Mouse (Mus musculus) kidney, embryonic 16.5 days (tissue): ENCODE results near the gene Slc1a6. TPM values are rescaled to one million over a fixed set of nuclear protein-coding genes. Genes with fewer than 3 reads are reported as not detected.

Source experiments
- ATAC-seq: fragments of 200-750 bp; cut with Nextera tagmentation; 2 replicates; pipeline ENCODE4 v1.8.0; 2017; ENCODE audit warnings: moderate TSS enrichment; ENCODE audit not compliant: low FRiP score, low TSS enrichment
- H3K27ac ChIP-seq: fragments of 300-500 bp; sonication (generic); 2 replicates; pipeline ENCODE4 v1.5.1; 2014; ENCODE audit warnings: low read length
- H3K27me3 ChIP-seq: fragments of 300-500 bp; sonication (generic); 2 replicates; pipeline ENCODE4 v1.6.1; 2014; ENCODE audit warnings: low read length, control low read depth, mixed read lengths; ENCODE audit not compliant: insufficient read depth
- H3K36me3 ChIP-seq: fragments of 300-500 bp; sonication (generic); 2 replicates; pipeline ENCODE4 v1.6.1; 2014; ENCODE audit warnings: low read length, control low read depth, mixed read lengths; ENCODE audit not compliant: insufficient read depth
- H3K4me1 ChIP-seq: fragments of 300-500 bp; sonication (generic); 2 replicates; pipeline ENCODE4 v1.6.1; 2014; ENCODE audit warnings: low read length, control low read depth, mixed read lengths; ENCODE audit not compliant: insufficient read depth
- H3K4me2 ChIP-seq: fragments of 300-500 bp; sonication (generic); replicated peaks from 2 replicates; pipeline ENCODE4 v1.6.1; 2014; ENCODE audit warnings: low read depth, low read length
- H3K4me3 ChIP-seq: fragments of 300-500 bp; sonication (generic); 2 replicates; pipeline ENCODE4 v1.5.1; 2014; ENCODE audit warnings: mild to moderate bottlenecking, low read length
- H3K9ac ChIP-seq: fragments of 300-500 bp; sonication (generic); replicated peaks from 2 replicates; pipeline ENCODE4 v1.6.1; 2014; ENCODE audit warnings: low read length
- H3K9me3 ChIP-seq: fragments of 300-500 bp; sonication (generic); 2 replicates; pipeline ENCODE4 v1.6.1; 2016; ENCODE audit warnings: low read length, control low read depth
- WGBS: fragments of 180-500 bp; shearing (Covaris S2); extraction: QIAGEN DNeasy Blood & Tissue Kit; methylation state at CpG from one replicate; pipeline ENCODE4 v1.1.7; 2014; 5-methylcytosine and 5-hydroxymethylcytosine counted together
- polyA plus RNA-seq: library from polyadenylated mRNA; unstranded; fragments of >200 nt; fragmentation: Nextera tagmentation; extraction: Ambion mirVana; gene quantifications from 2 replicates; pipeline ENCODE4 v1.2.1, GENCODE M21; 2015

Gene Slc1a6
- 0.67 and 0.69 TPM in 2 replicates for polyA plus RNA-seq

GRCm38 (mm10) chr10:78779981-78780651 lies at the start of gene Slc1a6:
Gene Slc1a6 (plus strand): TSS chr10:78780496.
- Histone ChIP-seq H3K27me3 (0 out of 2 replicates have a peak, but pooled peaks cover 5% of the 10 kb centered on the region), H3K4me3 (peak within 1 kb of the TSS; percentile 61), H3K4me2 (peak within 1 kb of the TSS; percentile 100), H3K27ac (no peak within 1 kb of the TSS), H3K9me3 (no peaks in the 10 kb centered on the region), H3K9ac (peak within 1 kb of the TSS; percentile 72), H3K36me3 (no peaks in the 10 kb centered on the region), H3K4me1 (0 out of 2 replicates have a peak, but pooled peaks cover 4% of the 10 kb centered on the region)
- ATAC-seq = peak; percentile 74
- WGBS = under 1% methylated on average over 32 of the region's 54 CpGs

- Histone ChIP-seq H3K36me3 (no peaks in the 10 kb centered on the region), H3K4me1 (no peaks in the 10 kb centered on the region), H3K9ac (no peak overlapping the region), H3K27ac (no peak overlapping the region), H3K9me3 (no peaks in the 10 kb centered on the region), H3K4me3 (no peak overlapping the region), H3K4me2 (no peak overlapping the region), H3K27me3 (no peaks in the 10 kb centered on the region)
- ATAC-seq = no peak
- 75% methylated on average over 4 of the region's 4 CpGs for WGBS
Measured at GRCm38 (mm10) chr10:78739821-78740220, 40.5 kb upstream of the Slc1a6 start.

GRCm38 (mm10) chr10:78743721-78744120 lies 36.6 kb upstream of the Slc1a6 start:
- Histone ChIP-seq H3K9me3 (no peaks in the 10 kb centered on the region), H3K36me3 (no peaks in the 10 kb centered on the region), H3K27ac (no peak overlapping the region), H3K4me2 (no peak overlapping the region), H3K4me1 (peaks cover 5% of the 10 kb centered on the region; the same call in 1 of the 2 replicates), H3K4me3 (no peak overlapping the region), H3K27me3 (no peaks in the 10 kb centered on the region), H3K9ac (no peak overlapping the region)
- ATAC-seq = no peak

- peak; percentile 68 for ATAC-seq
- Histone ChIP-seq H3K4me2 (no peak overlapping the region), H3K4me3 (no peak overlapping the region), H3K4me1 (peaks cover 5% of the 10 kb centered on the region; the same call in 1 of the 2 replicates), H3K27me3 (no peaks in the 10 kb centered on the region), H3K36me3 (no peaks in the 10 kb centered on the region), H3K9ac (no peak overlapping the region), H3K27ac (no peak overlapping the region), H3K9me3 (no peaks in the 10 kb centered on the region)
- 56% methylated on average over 4 of the region's 4 CpGs for WGBS
Measured at GRCm38 (mm10) chr10:78745453-78746232, 34.7 kb upstream of the Slc1a6 start.

GRCm38 (mm10) chr10:78747035-78747721 lies 33.1 kb upstream of the Slc1a6 start:
- no peaks in the 10 kb centered on the region for H3K36me3 ChIP-seq
- H3K4me1 ChIP-seq = peaks cover 10% of the 10 kb centered on the region; the same call in 1 of the 2 replicates
- peak overlapping the region; percentile 39 for H3K4me3 ChIP-seq
- 2% methylated on average over 27 of the region's 27 CpGs for WGBS
- no peaks in the 10 kb centered on the region for H3K9me3 ChIP-seq
- peak overlapping the region; percentile 62 for H3K4me2 ChIP-seq
- H3K9ac ChIP-seq = peak overlapping the region; percentile 28
- peak; percentile 72 for ATAC-seq
- H3K27me3 ChIP-seq = peaks cover 6% of the 10 kb centered on the region; the same call in 1 of the 2 replicates
- H3K27ac ChIP-seq = no peak overlapping the region

GRCm38 (mm10) chr10:78748161-78748560 lies 32.1 kb upstream of the Slc1a6 start:
- 81% methylated on average over 13 of the region's 13 CpGs for WGBS
- Histone ChIP-seq H3K9me3 (no peaks in the 10 kb centered on the region), H3K4me3 (no peak overlapping the region), H3K4me1 (peaks cover 13% of the 10 kb centered on the region; the same call in 1 of the 2 replicates), H3K27ac (no peak overlapping the region), H3K4me2 (no peak overlapping the region), H3K36me3 (no peaks in the 10 kb centered on the region), H3K9ac (no peak overlapping the region), H3K27me3 (peaks cover 6% of the 10 kb centered on the region; the same call in 1 of the 2 replicates)
- ATAC-seq = no peak

- 94% methylated on average over 6 of the region's 6 CpGs for WGBS
- Histone ChIP-seq H3K27ac (no peak overlapping the region), H3K27me3 (peaks cover 6% of the 10 kb centered on the region; the same call in 1 of the 2 replicates), H3K4me3 (no peak overlapping the region), H3K4me2 (no peak overlapping the region), H3K4me1 (peaks cover 13% of the 10 kb centered on the region; the same call in 1 of the 2 replicates), H3K9ac (no peak overlapping the region), H3K9me3 (no peaks in the 10 kb centered on the region), H3K36me3 (no peaks in the 10 kb centered on the region)
- no peak for ATAC-seq
Measured at GRCm38 (mm10) chr10:78748946-78749345, 31.4 kb upstream of the Slc1a6 start.

- Histone ChIP-seq H3K9me3 (no peaks in the 10 kb centered on the region), H3K4me1 (peaks cover 9% of the 10 kb centered on the region; the same call in 1 of the 2 replicates), H3K4me2 (peak within 1 kb of the TSS; percentile 90), H3K27ac (0 out of 2 replicates have a peak within 1 kb of the TSS, but pooled peaks have one; percentile 52), H3K36me3 (no peaks in the 10 kb centered on the region), H3K27me3 (peaks cover 6% of the 10 kb centered on the region; the same call in 1 of the 2 replicates), H3K4me3 (peak within 1 kb of the TSS; percentile 50), H3K9ac (peak within 1 kb of the TSS; percentile 63)
- 1% methylated on average over 60 of the region's 61 CpGs for WGBS
- peak; percentile 92 for ATAC-seq
Measured at GRCm38 (mm10) chr10:78752452-78753191, 27.7 kb upstream of the Slc1a6 start, which contains the start of gene Ccdc105. Gene Ccdc105 (minus strand): TSS chr10:78753065.

- Histone ChIP-seq H3K4me1 (peaks cover 8% of the 10 kb centered on the region; the same call in 1 of the 2 replicates), H3K36me3 (no peaks in the 10 kb centered on the region), H3K27me3 (peaks cover 6% of the 10 kb centered on the region; the same call in 1 of the 2 replicates), H3K4me3 (no peak overlapping the region), H3K9me3 (no peaks in the 10 kb centered on the region), H3K9ac (no peak overlapping the region), H3K4me2 (no peak overlapping the region), H3K27ac (no peak overlapping the region)
- 35% methylated on average over 6 of the region's 6 CpGs for WGBS
- ATAC-seq = no peak
Measured at GRCm38 (mm10) chr10:78756021-78756420, 24.3 kb upstream of the Slc1a6 start.
